Mouse (Mus musculus): ENCODE results near the gene Bri3bp.
A peak's percentile ranks its signal among the peaks of the same experiment; 100 is the strongest.

DNA sequence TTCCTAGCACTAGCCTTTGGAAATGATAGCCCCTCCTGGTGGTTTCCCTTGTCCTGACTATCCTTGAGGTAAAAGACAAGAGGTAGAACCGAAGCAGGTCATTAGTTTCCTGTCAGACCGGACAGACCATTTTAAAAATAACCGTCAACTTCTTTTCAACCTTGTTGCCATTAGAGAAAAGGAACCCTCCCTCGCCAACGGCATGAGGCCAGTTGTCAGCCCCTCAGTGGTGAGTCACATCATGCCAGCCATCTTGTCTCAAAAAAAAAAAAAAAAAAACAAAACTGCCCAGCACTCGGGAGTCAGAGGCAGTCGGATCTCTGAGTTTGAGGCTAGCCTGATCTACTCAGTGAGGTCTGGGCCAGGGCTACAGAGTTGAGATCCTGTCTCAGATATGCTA is 40.5 kb upstream of the Bri3bp start:
- peak; percentile 18; the same call in 1 of the 2 replicates for TF ChIP-seq CTCF (IDR thresholded peaks at IDR 0.05; ENCODE audit: low read depth)
- no peak for TF ChIP-seq EP300 (IDR thresholded peaks at IDR 0.05; ENCODE audit: low read depth)
